Mouse (Mus musculus) midbrain, postnatal 0 days (tissue): ENCODE measurements around the gene Asgr2. TPM values are rescaled to one million over a fixed set of nuclear protein-coding genes. Genes with fewer than 3 reads are reported as not detected.

ENCODE experiments used
- ATAC-seq: fragments of 200-750 bp; cut with Nextera tagmentation; 2 replicates; pipeline ENCODE4 v1.8.0; 2017; ENCODE audit warnings: moderate number of reproducible peaks, mild to moderate bottlenecking, moderate TSS enrichment, moderate library complexity; ENCODE audit not compliant: low FRiP score
- DNase-seq: peaks from one replicate; pipeline ENCODE4 v3.0.0-alpha.2; 2015; ENCODE audit warnings: low spot score
- H3K27ac ChIP-seq: fragments of 300-500 bp; sonication (generic); 2 replicates; pipeline ENCODE4 v1.5.1; 2014; ENCODE audit warnings: low read depth, mild to moderate bottlenecking, low read length, mixed read lengths
- H3K27me3 ChIP-seq: fragments of 300-500 bp; sonication (generic); 2 replicates; pipeline ENCODE4 v1.6.1; 2014; ENCODE audit warnings: low read length, control low read depth, mixed read lengths; ENCODE audit not compliant: insufficient read depth
- H3K36me3 ChIP-seq: fragments of 300-500 bp; sonication (generic); 2 replicates; pipeline ENCODE4 v1.6.1; 2014; ENCODE audit warnings: low read length, control low read depth, mixed read lengths; ENCODE audit not compliant: insufficient read depth
- H3K4me1 ChIP-seq: fragments of 300-500 bp; sonication (generic); 2 replicates; pipeline ENCODE4 v1.6.1; 2014; ENCODE audit warnings: mild to moderate bottlenecking, control low read depth, antibody characterized with exemption, low read length, mixed read lengths; ENCODE audit not compliant: insufficient read depth
- H3K4me2 ChIP-seq: fragments of 300-500 bp; sonication (generic); 2 replicates; pipeline ENCODE4 v1.6.1; 2014; ENCODE audit warnings: low read depth, mild to moderate bottlenecking, low read length, mixed read lengths; ENCODE audit not compliant: poor library complexity, severe bottlenecking
- H3K4me3 ChIP-seq: fragments of 300-500 bp; sonication (generic); 2 replicates; pipeline ENCODE4 v1.5.1; 2014; ENCODE audit warnings: low read depth, mild to moderate bottlenecking, low read length, moderate library complexity
- H3K9ac ChIP-seq: fragments of 300-500 bp; sonication (generic); replicated peaks from 2 replicates; pipeline ENCODE4 v1.6.1; 2014; ENCODE audit warnings: mild to moderate bottlenecking, low read length, moderate library complexity, mixed read lengths; ENCODE audit not compliant: poor library complexity, severe bottlenecking
- H3K9me3 ChIP-seq: fragments of 300-500 bp; sonication (generic); 2 replicates; pipeline ENCODE4 v1.6.1; 2016; ENCODE audit warnings: low read length, control low read depth
- CTCF ChIP-seq: IDR thresholded peaks from 2 replicates; pipeline ENCODE4 v1.5.1; 2016; ENCODE audit warnings: antibody characterized with exemption, mild to moderate bottlenecking
- WGBS: fragments of 180-500 bp; shearing (Covaris S2); extraction: QIAGEN DNeasy Blood & Tissue Kit; methylation state at CpG from one replicate; pipeline ENCODE4 v1.1.7; 2014; 5-methylcytosine and 5-hydroxymethylcytosine counted together
- polyA plus RNA-seq: library from polyadenylated mRNA; unstranded; fragments of >200 nt; fragmentation: Nextera tagmentation; extraction: Ambion mirVana; gene quantifications from 2 replicates; pipeline ENCODE4 v1.2.1, GENCODE M21; 2015
- total RNA-seq: library from RNA; depleted of rRNA; stranded (reverse); fragments of >200 nt; gene quantifications from 2 replicates; pipeline ENCODE4 v1.2.3, GENCODE M21; 2014; rRNA removed

The Asgr2 gene
- total RNA-seq (not detected in 2 replicates), polyA plus RNA-seq (not detected in 2 replicates)

- Histone ChIP-seq H3K27me3 (no peaks in the 10 kb centered on the region), H3K4me2 (no peak within 1 kb of the TSS), H3K4me3 (no peak within 1 kb of the TSS), H3K36me3 (no peaks in the 10 kb centered on the region), H3K9ac (no peak within 1 kb of the TSS), H3K4me1 (no peaks in the 10 kb centered on the region), H3K9me3 (no peaks in the 10 kb centered on the region), H3K27ac (no peak within 1 kb of the TSS)
- DNase-seq (no peak), ATAC-seq (no peak)
- no peak for TF ChIP-seq CTCF
- WGBS = 78% methylated on average over 12 of the region's 12 CpGs
Observed at GRCm38 (mm10) chr11:70091986-70092783, at the start of gene Asgr2. TSS of gene Asgr2 (plus strand) at chr11:70092644.

- no peak for DNase-seq
- H3K9ac ChIP-seq = no peak overlapping the region
- 85% methylated on average over 7 of the region's 7 CpGs for WGBS
- H3K4me2 ChIP-seq = no peak overlapping the region
- TF ChIP-seq CTCF = no peak
- ATAC-seq = no peak
- no peak overlapping the region for H3K27ac ChIP-seq
- H3K4me1 ChIP-seq = no peaks in the 10 kb centered on the region
- H3K36me3 ChIP-seq = peaks cover 64% of the 10 kb centered on the region
- no peaks in the 10 kb centered on the region for H3K9me3 ChIP-seq
- no peak overlapping the region for H3K4me3 ChIP-seq
- H3K27me3 ChIP-seq = no peaks in the 10 kb centered on the region
Observed at GRCm38 (mm10) chr11:70043665-70044064, 48.8 kb upstream of the Asgr2 start.

- no peak for TF ChIP-seq CTCF
- no peaks in the 10 kb centered on the region for H3K4me1 ChIP-seq
- ATAC-seq = no peak
- H3K36me3 ChIP-seq = peaks cover 49% of the 10 kb centered on the region
- no peak overlapping the region for H3K4me3 ChIP-seq
- no peak overlapping the region for H3K9ac ChIP-seq
- no peak overlapping the region for H3K27ac ChIP-seq
- no peaks in the 10 kb centered on the region for H3K27me3 ChIP-seq
- no peak overlapping the region for H3K4me2 ChIP-seq
- no peaks in the 10 kb centered on the region for H3K9me3 ChIP-seq
- WGBS = 31% methylated on average over 9 of the region's 9 CpGs
- no peak for DNase-seq
Observed at GRCm38 (mm10) chr11:70045435-70045834, 47.0 kb upstream of the Asgr2 start.

- ATAC-seq = no peak
- 76% methylated on average over 6 of the region's 6 CpGs for WGBS
- DNase-seq = no peak
- no peak overlapping the region for H3K4me3 ChIP-seq
- H3K9me3 ChIP-seq = no peaks in the 10 kb centered on the region
- H3K9ac ChIP-seq = no peak overlapping the region
- TF ChIP-seq CTCF = no peak
- no peak overlapping the region for H3K27ac ChIP-seq
- no peaks in the 10 kb centered on the region for H3K4me1 ChIP-seq
- H3K4me2 ChIP-seq = no peak overlapping the region
- H3K27me3 ChIP-seq = no peaks in the 10 kb centered on the region
- peaks cover 13% of the 10 kb centered on the region for H3K36me3 ChIP-seq
Observed at GRCm38 (mm10) chr11:70049366-70049765, 43.1 kb upstream of the Asgr2 start.

- peak; percentile 54 for TF ChIP-seq CTCF
- WGBS = 53% methylated on average over 10 of the region's 10 CpGs
- peaks cover 9% of the 10 kb centered on the region for H3K36me3 ChIP-seq
Observed at GRCm38 (mm10) chr11:70049816-70050215, 42.6 kb upstream of the Asgr2 start.

GRCm38 (mm10) chr11:70053156-70053555, 39.3 kb upstream of the Asgr2 start:
- 75% methylated on average over 7 of the region's 7 CpGs for WGBS
- H3K9me3 ChIP-seq = no peaks in the 10 kb centered on the region
- no peaks in the 10 kb centered on the region for H3K27me3 ChIP-seq
- no peak overlapping the region for H3K9ac ChIP-seq
- TF ChIP-seq CTCF = no peak
- H3K4me3 ChIP-seq = no peak overlapping the region
- H3K36me3 ChIP-seq = no peaks in the 10 kb centered on the region
- ATAC-seq (no peak), DNase-seq (no peak)
- H3K4me2 ChIP-seq = no peak overlapping the region
- H3K4me1 ChIP-seq = no peaks in the 10 kb centered on the region
- H3K27ac ChIP-seq = no peak overlapping the region

More at GRCm38 (mm10) chr11:70049816-70050215, 42.6 kb upstream of the Asgr2 start:
- Histone ChIP-seq H3K27ac (no peak overlapping the region), H3K4me2 (no peak overlapping the region), H3K4me3 (no peak overlapping the region), H3K4me1 (no peaks in the 10 kb centered on the region), H3K9ac (no peak overlapping the region), H3K27me3 (no peaks in the 10 kb centered on the region), H3K9me3 (no peaks in the 10 kb centered on the region)
- ATAC-seq = no peak
- no peak for DNase-seq
